Mouse (Mus musculus): ENCODE measurements around the gene Wbp1l. TPM values are rescaled to one million over a fixed set of nuclear protein-coding genes. Genes with fewer than 3 reads are reported as not detected.

Gene Wbp1l
- polyA plus RNA-seq, 1 experiment from 2014 or later = 41.3 TPM

DNA sequence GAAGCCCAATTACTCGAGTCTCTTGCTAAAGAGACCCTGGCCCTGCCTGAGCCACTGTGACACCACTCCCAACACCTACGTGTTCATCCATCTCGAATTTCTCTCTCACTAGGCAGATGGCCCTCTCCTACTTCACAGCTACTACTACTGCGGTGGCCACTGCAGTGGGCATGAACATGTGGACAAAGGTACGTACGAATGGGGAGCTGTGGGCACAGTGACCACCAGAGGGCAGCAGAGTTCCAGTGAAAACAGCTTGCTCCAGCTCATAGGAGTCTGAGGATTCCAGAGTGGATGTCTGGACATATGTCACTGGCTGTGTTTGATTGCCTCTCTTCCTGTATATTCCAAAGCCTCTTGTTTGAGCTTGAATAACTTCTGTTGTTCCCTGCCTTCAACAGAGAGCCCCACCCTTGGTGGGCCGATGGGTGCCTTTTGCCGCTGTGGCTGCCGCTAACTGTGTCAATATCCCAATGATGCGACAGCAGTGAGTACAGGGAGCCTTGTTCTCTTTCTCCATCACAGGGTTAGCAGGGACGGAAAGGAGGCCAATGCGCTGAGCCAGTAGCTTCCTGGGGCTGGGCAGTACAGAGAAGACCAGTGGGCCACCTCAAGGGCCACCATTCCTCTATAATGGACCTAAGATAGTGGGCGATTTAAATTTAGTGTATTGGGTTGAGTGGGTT, 10.9 kb upstream of the Wbp1l start:
- ATAC-seq (replicated peaks; ENCODE audit: low FRiP score) (peak; percentile 58; the same call in 1 of the 2 replicates), DNase-seq (ENCODE audit: low spot score) (peak; percentile 92)
- 65% methylated on average over 13 of the region's 13 CpGs for WGBS
- no peaks in the 10 kb centered on the region for H3K27me3 ChIP-seq (ENCODE audit: control insufficient read depth, insufficient read depth, low read length)
- H3K4me1 ChIP-seq (replicated peaks; ENCODE audit: control insufficient read depth, insufficient read depth, low read length) = no peaks in the 10 kb centered on the region
- no peaks in the 10 kb centered on the region for H3K36me3 ChIP-seq (ENCODE audit: control insufficient read depth, insufficient read depth, low read length)
- H3K4me2 ChIP-seq (ENCODE audit: low read depth, low read length, severe bottlenecking) = no peak overlapping the region
- H3K9ac ChIP-seq (ENCODE audit: low read length) = no peak overlapping the region
- H3K9me3 ChIP-seq (ENCODE audit: control insufficient read depth, low read length) = no peaks in the 10 kb centered on the region
- no peak overlapping the region for H3K4me3 ChIP-seq (ENCODE audit: low read depth, low read length)
- no peak overlapping the region for H3K27ac ChIP-seq (ENCODE audit: low read depth, low read length)

GRCm38 (mm10) chr19:46591575-46591974, 7.3 kb upstream of the Wbp1l start:
- Histone ChIP-seq H3K4me1 (replicated peaks; ENCODE audit: control insufficient read depth, insufficient read depth, low read length) (no peaks in the 10 kb centered on the region), H3K9me3 (ENCODE audit: control insufficient read depth, low read length) (no peaks in the 10 kb centered on the region), H3K4me3 (ENCODE audit: low read depth, low read length) (no peak overlapping the region), H3K27ac (ENCODE audit: low read depth, low read length) (no peak overlapping the region), H3K27me3 (ENCODE audit: control insufficient read depth, insufficient read depth, low read length) (no peaks in the 10 kb centered on the region), H3K9ac (ENCODE audit: low read length) (no peak overlapping the region), H3K4me2 (ENCODE audit: low read depth, low read length, severe bottlenecking) (no peak overlapping the region), H3K36me3 (ENCODE audit: control insufficient read depth, insufficient read depth, low read length) (no peaks in the 10 kb centered on the region)
- no peak for DNase-seq (ENCODE audit: low spot score)
- no peak for ATAC-seq (replicated peaks; ENCODE audit: low FRiP score)
- 90% methylated on average over 6 of the region's 6 CpGs for WGBS

- no peaks in the 10 kb centered on the region for H3K36me3 ChIP-seq (ENCODE audit: control insufficient read depth, insufficient read depth, low read length)
Observed at GRCm38 (mm10) chr19:46592751-46593439, 6.0 kb upstream of the Wbp1l start.

DNA sequence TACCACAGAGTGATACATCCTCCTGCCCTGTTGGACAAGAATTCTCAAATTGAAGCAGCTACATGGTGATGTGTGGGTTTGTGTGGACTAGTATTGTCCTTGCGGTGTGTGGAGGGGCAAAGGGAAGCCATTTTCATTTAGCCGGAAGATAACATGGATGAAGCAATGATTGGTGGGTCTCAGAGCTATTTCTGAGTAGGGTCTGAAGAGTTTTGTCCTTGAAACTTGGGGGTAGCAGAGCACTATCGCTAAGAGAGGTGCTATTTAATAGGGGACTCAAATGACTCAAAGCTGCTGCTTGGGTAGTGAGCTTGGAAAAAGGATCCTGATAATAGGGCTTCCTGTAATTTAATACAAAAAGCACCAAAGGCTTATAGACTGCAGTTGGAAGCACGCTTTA, 697 bp upstream of the Wbp1l start:
- peak overlapping the region; percentile 37; the same call in 1 of the 2 replicates for H3K4me2 ChIP-seq (ENCODE audit: low read depth, low read length, severe bottlenecking)
- H3K4me1 ChIP-seq (replicated peaks; ENCODE audit: control insufficient read depth, insufficient read depth, low read length) = peaks cover 6% of the 10 kb centered on the region; the same call in 1 of the 2 replicates
- H3K27me3 ChIP-seq (ENCODE audit: control insufficient read depth, insufficient read depth, low read length) = no peaks in the 10 kb centered on the region
- ATAC-seq (replicated peaks; ENCODE audit: low FRiP score) (no peak), DNase-seq (ENCODE audit: low spot score) (no peak)
- H3K36me3 ChIP-seq (ENCODE audit: control insufficient read depth, insufficient read depth, low read length) = no peaks in the 10 kb centered on the region
- 82% methylated on average over 4 of the region's 4 CpGs for WGBS
- no peaks in the 10 kb centered on the region for H3K9me3 ChIP-seq (ENCODE audit: control insufficient read depth, low read length)
- H3K9ac ChIP-seq (ENCODE audit: low read length) = no peak overlapping the region
- peak overlapping the region; percentile 92; the same call in 1 of the 2 replicates for H3K4me3 ChIP-seq (ENCODE audit: low read depth, low read length)
- no peak overlapping the region for H3K27ac ChIP-seq (ENCODE audit: low read depth, low read length)

More at GRCm38 (mm10) chr19:46592751-46593439, 6.0 kb upstream of the Wbp1l start:
- no peak overlapping the region for H3K9ac ChIP-seq (ENCODE audit: low read length)
- H3K4me2 ChIP-seq (ENCODE audit: low read depth, low read length, severe bottlenecking) = no peak overlapping the region
- H3K27me3 ChIP-seq (ENCODE audit: control insufficient read depth, insufficient read depth, low read length) = no peaks in the 10 kb centered on the region
- WGBS = 87% methylated on average over 9 of the region's 9 CpGs
- DNase-seq (ENCODE audit: low spot score) (no peak), ATAC-seq (replicated peaks; ENCODE audit: low FRiP score) (no peak)
- no peaks in the 10 kb centered on the region for H3K4me1 ChIP-seq (replicated peaks; ENCODE audit: control insufficient read depth, insufficient read depth, low read length)
- H3K27ac ChIP-seq (ENCODE audit: low read depth, low read length) = no peak overlapping the region
- H3K9me3 ChIP-seq (ENCODE audit: control insufficient read depth, low read length) = no peaks in the 10 kb centered on the region
- H3K4me3 ChIP-seq (ENCODE audit: low read depth, low read length) = no peak overlapping the region

DNA sequence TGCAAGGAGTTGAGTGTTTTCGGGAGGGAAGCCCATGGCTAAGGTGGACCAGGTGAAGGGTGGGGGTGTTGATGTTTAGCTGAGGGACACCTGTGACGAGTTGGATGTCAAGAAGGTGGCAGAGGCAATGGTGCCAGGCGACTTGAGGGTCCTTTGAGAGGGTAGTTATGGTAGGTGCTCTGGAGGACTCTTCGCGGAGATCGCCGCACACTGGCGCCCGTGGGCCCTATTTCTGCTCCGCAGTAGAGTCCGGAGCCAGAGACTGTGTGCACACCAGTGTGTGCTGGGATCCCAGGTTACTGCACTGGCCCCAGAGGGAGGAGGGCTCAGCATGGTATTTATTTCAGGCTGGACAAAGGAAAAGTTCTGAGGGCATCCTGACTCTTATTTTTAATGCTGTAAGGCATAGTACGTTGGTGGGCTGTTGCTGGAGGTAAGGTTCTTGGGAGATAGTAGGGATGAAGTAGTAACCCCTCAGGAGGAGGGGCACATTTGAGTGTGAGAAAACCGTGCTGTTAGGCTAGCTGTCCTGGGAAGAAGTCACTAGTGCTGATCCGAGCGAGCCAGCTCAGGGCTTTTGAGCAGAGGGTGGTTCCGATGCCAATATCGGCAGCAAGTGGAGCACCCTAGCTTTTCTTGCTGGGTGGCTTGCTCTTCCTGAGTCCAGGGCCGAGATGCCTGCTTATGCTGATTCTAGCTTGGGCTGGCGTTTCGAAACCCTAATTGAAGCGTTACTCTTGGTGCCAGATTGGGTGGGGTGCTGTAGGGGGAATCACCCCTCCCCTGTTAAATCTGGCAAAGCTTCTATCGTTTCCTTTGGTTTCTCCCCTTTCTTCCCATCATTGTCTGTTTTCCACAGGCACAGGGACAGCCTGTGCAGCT, 732 bp downstream of the Wbp1l start:
- ATAC-seq (replicated peaks; ENCODE audit: low FRiP score) (no peak; the same call in none of the 2 replicates), DNase-seq (ENCODE audit: low spot score) (no peak)
- Histone ChIP-seq H3K27me3 (ENCODE audit: control insufficient read depth, insufficient read depth, low read length) (no peaks in the 10 kb centered on the region), H3K4me1 (replicated peaks; ENCODE audit: control insufficient read depth, insufficient read depth, low read length) (peaks cover 6% of the 10 kb centered on the region; the same call in 1 of the 2 replicates), H3K27ac (ENCODE audit: low read depth, low read length) (no peak overlapping the region), H3K4me3 (ENCODE audit: low read depth, low read length) (peak overlapping the region; percentile 92), H3K9me3 (ENCODE audit: control insufficient read depth, low read length) (no peaks in the 10 kb centered on the region), H3K36me3 (ENCODE audit: control insufficient read depth, insufficient read depth, low read length) (no peaks in the 10 kb centered on the region), H3K4me2 (ENCODE audit: low read depth, low read length, severe bottlenecking) (peak overlapping the region; percentile 93), H3K9ac (ENCODE audit: low read length) (peak overlapping the region; percentile 77)
- 22% methylated on average over 22 of the region's 22 CpGs for WGBS

- peaks cover 6% of the 10 kb centered on the region; the same call in 1 of the 2 replicates for H3K4me1 ChIP-seq (replicated peaks; ENCODE audit: control insufficient read depth, insufficient read depth, low read length)
- 89% methylated on average over 4 of the region's 4 CpGs for WGBS
- no peaks in the 10 kb centered on the region for H3K27me3 ChIP-seq (ENCODE audit: control insufficient read depth, insufficient read depth, low read length)
- no peak overlapping the region for H3K4me3 ChIP-seq (ENCODE audit: low read depth, low read length)
- H3K9ac ChIP-seq (ENCODE audit: low read length) = no peak overlapping the region
- H3K4me2 ChIP-seq (ENCODE audit: low read depth, low read length, severe bottlenecking) = 0 out of 2 replicates have a peak overlapping the region, but pooled peaks have one; percentile 93
- no peak overlapping the region for H3K27ac ChIP-seq (ENCODE audit: low read depth, low read length)
- no peaks in the 10 kb centered on the region for H3K36me3 ChIP-seq (ENCODE audit: control insufficient read depth, insufficient read depth, low read length)
- DNase-seq (ENCODE audit: low spot score) (no peak), ATAC-seq (replicated peaks; ENCODE audit: low FRiP score) (no peak)
- no peaks in the 10 kb centered on the region for H3K9me3 ChIP-seq (ENCODE audit: control insufficient read depth, low read length)
Observed at GRCm38 (mm10) chr19:46600371-46600770, 1.5 kb downstream of the Wbp1l start.

- no peak overlapping the region for H3K9ac ChIP-seq (ENCODE audit: low read length)
- H3K9me3 ChIP-seq (ENCODE audit: control insufficient read depth, low read length) = no peaks in the 10 kb centered on the region
- ATAC-seq (replicated peaks; ENCODE audit: low FRiP score) = no peak
- no peaks in the 10 kb centered on the region for H3K27me3 ChIP-seq (ENCODE audit: control insufficient read depth, insufficient read depth, low read length)
- no peak overlapping the region for H3K27ac ChIP-seq (ENCODE audit: low read depth, low read length)
- no peaks in the 10 kb centered on the region for H3K36me3 ChIP-seq (ENCODE audit: control insufficient read depth, insufficient read depth, low read length)
- H3K4me1 ChIP-seq (replicated peaks; ENCODE audit: control insufficient read depth, insufficient read depth, low read length) = peaks cover 6% of the 10 kb centered on the region; the same call in 1 of the 2 replicates
- no peak overlapping the region for H3K4me3 ChIP-seq (ENCODE audit: low read depth, low read length)
- DNase-seq (ENCODE audit: low spot score) = no peak
- 90% methylated on average over 14 of the region's 14 CpGs for WGBS
- no peak overlapping the region for H3K4me2 ChIP-seq (ENCODE audit: low read depth, low read length, severe bottlenecking)
Observed at GRCm38 (mm10) chr19:46601491-46601890, 2.6 kb downstream of the Wbp1l start.

DNA sequence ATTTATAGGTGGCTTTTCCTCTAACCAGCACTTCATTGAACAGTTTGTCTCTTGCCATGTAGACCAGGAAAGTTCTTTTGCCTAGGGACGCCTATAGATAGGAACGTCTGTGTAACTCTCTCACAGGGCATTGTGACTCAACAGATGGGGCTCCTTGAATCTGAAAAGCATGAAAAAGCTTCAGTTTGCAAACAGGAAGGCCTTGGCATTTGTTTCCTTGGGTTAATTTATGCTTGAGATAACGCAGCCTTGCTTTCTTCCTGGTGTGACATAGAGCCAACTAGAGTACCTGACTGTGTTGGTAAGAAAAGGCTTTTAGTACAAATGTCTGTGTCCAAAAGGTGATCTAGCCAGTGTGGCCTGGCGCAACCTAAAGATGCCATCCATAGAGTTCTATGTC, 3.5 kb downstream of the Wbp1l start:
- Histone ChIP-seq H3K27me3 (ENCODE audit: control insufficient read depth, insufficient read depth, low read length) (no peaks in the 10 kb centered on the region), H3K4me1 (replicated peaks; ENCODE audit: control insufficient read depth, insufficient read depth, low read length) (peaks cover 6% of the 10 kb centered on the region; the same call in 1 of the 2 replicates), H3K36me3 (ENCODE audit: control insufficient read depth, insufficient read depth, low read length) (no peaks in the 10 kb centered on the region), H3K27ac (ENCODE audit: low read depth, low read length) (no peak overlapping the region), H3K4me3 (ENCODE audit: low read depth, low read length) (no peak overlapping the region), H3K4me2 (ENCODE audit: low read depth, low read length, severe bottlenecking) (no peak overlapping the region), H3K9ac (ENCODE audit: low read length) (no peak overlapping the region), H3K9me3 (ENCODE audit: control insufficient read depth, low read length) (no peaks in the 10 kb centered on the region)
- DNase-seq (ENCODE audit: low spot score) = no peak
- no peak for ATAC-seq (replicated peaks; ENCODE audit: low FRiP score)
- WGBS = 93% methylated on average over 4 of the region's 4 CpGs

Data from forebrain, embryonic 11.5 days (tissue).